Mouse (Mus musculus) MEL (cell line): ENCODE results near the gene Cyp3a57.

Source experiments
- CTCF ChIP-seq, 3 experiments: IDR thresholded peaks in 2 of 3; conservative IDR thresholded peaks in 1 of 3; 2 replicates each; pipeline ENCODE4 v1.5.1; 2011 to 2012; ENCODE audit warnings: low read length in 3 of 3, low read depth in 2 of 3, mild to moderate bottlenecking in 2 of 3, improper control_type of control experiment in 1 of 3, inconsistent platforms in 1 of 3, mixed read lengths in 1 of 3, moderate library complexity in 1 of 3; ENCODE audit not compliant: control insufficient read depth in 1 of 3, insufficient read depth in 1 of 3, poor library complexity in 1 of 3, severe bottlenecking in 1 of 3
- MAFK ChIP-seq: IDR thresholded peaks from 2 replicates; pipeline ENCODE4 v1.6.1; 2011; ENCODE audit warnings: low read depth, mild to moderate bottlenecking, low read length, improper control_type of control experiment, borderline replicate concordance
- MXI1 ChIP-seq: IDR thresholded peaks from 2 replicates; pipeline ENCODE4 v1.6.1; 2011; ENCODE audit warnings: mild to moderate bottlenecking, low read depth, low read length, improper control_type of control experiment
- POLR2A ChIP-seq, 2 experiments: IDR thresholded peaks; 2 replicates each; pipeline ENCODE4 v1.6.1; 2011 to 2012; ENCODE audit warnings: low read length in 2 of 2, mild to moderate bottlenecking in 2 of 2, control low read depth in 1 of 2, improper control_type of control experiment in 1 of 2, low read depth in 1 of 2, moderate library complexity in 1 of 2; ENCODE audit not compliant: control insufficient read depth in 1 of 2, insufficient read depth in 1 of 2, poor library complexity in 1 of 2
- RAD21 ChIP-seq: IDR thresholded peaks from 2 replicates; pipeline ENCODE4 v1.6.1; 2011; ENCODE audit warnings: mild to moderate bottlenecking, low read depth, low read length, improper control_type of control experiment

GRCm38 (mm10) chr5:145313845-145314244 is 31.2 kb upstream of the Cyp3a57 start:
- TF ChIP-seq MAFK (no peak), RAD21 (no peak), MXI1 (no peak), POLR2A (IDR thresholded peaks at IDR 0.05; ENCODE audit: control insufficient read depth in 1 of 2, insufficient read depth in 1 of 2, low read depth in 1 of 2, low read length in 2 of 2, poor library complexity in 1 of 2) (no peak), CTCF (IDR thresholded peaks at IDR 0.05 in 2 of 3, conservative IDR thresholded peaks at IDR 0.05 in 1 of 3; ENCODE audit: control insufficient read depth in 1 of 3, insufficient read depth in 1 of 3, low read depth in 2 of 3, low read length in 3 of 3, poor library complexity in 1 of 3, severe bottlenecking in 1 of 3) (no peak)
